Mouse (Mus musculus) liver, embryonic 14.5 days (tissue): Measurements from ENCODE around the gene Cep250.

Experiments
- CTCF ChIP-seq: IDR thresholded peaks from 2 replicates; pipeline ENCODE4 v1.5.1; 2016; ENCODE audit warnings: antibody characterized with exemption, low read depth, control low read depth
- EP300 ChIP-seq: IDR thresholded peaks from 2 replicates; pipeline ENCODE4 v1.6.1; 2016; ENCODE audit warnings: antibody characterized with exemption, low read depth

GRCm38 (mm10) chr2:155946499-155946898 lies 9.8 kb upstream of the Cep250 start:
- TF ChIP-seq CTCF: no peak
- TF ChIP-seq EP300: no peak
